Comparison of ENCODE assay signal across 23 mouse cellular contexts in the genomic region with DNA sequence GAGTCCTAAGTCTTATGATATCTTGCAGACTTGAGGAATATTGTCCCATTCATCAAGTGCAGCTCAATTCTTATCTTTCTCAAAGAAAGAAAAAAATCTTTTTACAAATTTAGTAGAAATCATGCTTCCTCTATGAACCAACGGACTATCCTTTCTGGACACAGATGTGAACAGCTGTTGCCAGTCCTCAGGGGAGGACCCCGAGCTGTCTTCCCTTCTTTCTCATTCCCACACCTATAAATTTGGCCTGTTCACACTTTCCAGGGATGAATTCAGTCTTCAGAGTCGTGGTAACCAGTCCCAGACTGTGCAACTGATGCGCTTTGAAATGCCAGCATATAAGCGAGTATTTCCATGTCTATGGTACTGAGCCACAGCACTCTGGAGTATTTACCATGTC.
A peak's percentile ranks its signal among the peaks of the same experiment; 100 is the strongest.
DNase-seq lines count a peak whose midpoint lies in the region; ATAC-seq and TF ChIP-seq lines count a peak whose summit lies in the region.
"Had no signal": no experiment of that assay in that cellular context is flagged by ENCODE, and none has a peak within 500 bp of the region (broad histone marks: within the 10 kb centered on the region; RNA-seq: fewer than 3 reads in every experiment).

No protein-coding gene starts in this region.

- no peak for TF ChIP-seq CTCF in lung, embryonic 14.5 days (IDR thresholded peaks at IDR 0.05; ENCODE audit: low read depth)

- H3K4me2 ChIP-seq in heart, embryonic 12.5 days, result no peak overlapping the region
- H3K4me2 ChIP-seq in kidney, embryonic 16.5 days (replicated peaks; ENCODE audit: low read depth, low read length), result no peak overlapping the region
- no peak overlapping the region for H3K4me2 ChIP-seq in lung, embryonic 14.5 days
- H3K4me2 ChIP-seq: embryonic facial prominence, embryonic 15.5 days; hindbrain, embryonic 14.5 days had no signal

- DNase-seq in gastrocnemius, postnatal 14 days, result peak; percentile 10
- DNase-seq in gastrocnemius, adult 8-10 months (ENCODE audit: low spot score in 2 of 2), result no peak
- DNase-seq in heart, postnatal 14 days, result peak; percentile 35 to 51
- DNase-seq in kidney, adult 11 months, result no peak
- DNase-seq in lung, embryonic 14.5 days, result peak; percentile 34
- DNase-seq in lung, postnatal 10 days, result no peak
- DNase-seq: adrenal gland, adult 8-10 months; adrenal gland, postnatal 36 days; B cell, adult 2 months; cerebellum, adult 2 months; cerebellum, postnatal 14 days; embryo, embryonic 11 days; gastrocnemius, adult 2 months had no signal

- H3K27me3 ChIP-seq in heart, embryonic 12.5 days (replicated peaks), result no peaks in the 10 kb centered on the region
- no peaks in the 10 kb centered on the region for H3K27me3 ChIP-seq in kidney, embryonic 16.5 days (ENCODE audit: insufficient read depth, low read length)
- H3K27me3 ChIP-seq in lung, embryonic 14.5 days (ENCODE audit: insufficient read depth, low read length), result no peaks in the 10 kb centered on the region
- H3K27me3 ChIP-seq: embryonic facial prominence, embryonic 15.5 days had no signal

- intact Hi-C loops in gastrocnemius, postnatal 14 days (cut with DNase I; ENCODE audit: low total_unique reads), result no loop called here
- intact Hi-C loops in heart, postnatal 14 days (cut with DNase I), result loop anchor here (5.0 kb wide), 1 partner anchor 1858 kb away; no protein-coding TSS in a partner anchor

- H3K27ac ChIP-seq in heart, embryonic 12.5 days (ENCODE audit: poor library complexity, severe bottlenecking), result no peak overlapping the region
- no peak overlapping the region for H3K27ac ChIP-seq in kidney, embryonic 16.5 days (ENCODE audit: low read length)
- H3K27ac ChIP-seq in lung, embryonic 14.5 days (ENCODE audit: low read depth), result no peak overlapping the region
- H3K27ac ChIP-seq: embryonic facial prominence, embryonic 15.5 days; forebrain, embryonic 10.5 days; gastrocnemius, adult 2 months; hindbrain, embryonic 10.5 days; hindbrain, embryonic 14.5 days had no signal

- H3K9me3 ChIP-seq in heart, embryonic 12.5 days (replicated peaks), result no peaks in the 10 kb centered on the region
- H3K9me3 ChIP-seq in kidney, embryonic 16.5 days (ENCODE audit: low read length), result no peaks in the 10 kb centered on the region
- no peaks in the 10 kb centered on the region; the same call in 1 of the 2 replicates for H3K9me3 ChIP-seq in lung, embryonic 14.5 days (ENCODE audit: low read depth, low read length)
- H3K9me3 ChIP-seq: embryonic facial prominence, embryonic 15.5 days; forebrain, embryonic 10.5 days; hindbrain, embryonic 10.5 days had no signal

- no peaks in the 10 kb centered on the region for H3K4me1 ChIP-seq in heart, embryonic 12.5 days (replicated peaks)
- no peaks in the 10 kb centered on the region for H3K4me1 ChIP-seq in kidney, embryonic 16.5 days (ENCODE audit: insufficient read depth, low read length)
- H3K4me1 ChIP-seq in lung, embryonic 14.5 days (ENCODE audit: insufficient read depth), result no peaks in the 10 kb centered on the region
- H3K4me1 ChIP-seq: embryonic facial prominence, embryonic 15.5 days; forebrain, embryonic 10.5 days; hindbrain, embryonic 10.5 days had no signal

- no peaks in the 10 kb centered on the region for H3K36me3 ChIP-seq in heart, embryonic 12.5 days
- H3K36me3 ChIP-seq in kidney, embryonic 16.5 days (ENCODE audit: insufficient read depth, low read length), result no peaks in the 10 kb centered on the region
- H3K36me3 ChIP-seq in lung, embryonic 14.5 days (ENCODE audit: insufficient read depth), result no peaks in the 10 kb centered on the region
- H3K36me3 ChIP-seq: embryonic facial prominence, embryonic 15.5 days; forebrain, embryonic 10.5 days; G1E; hindbrain, embryonic 10.5 days had no signal

- 67% methylated on average over 5 of the region's 5 CpGs for WGBS in heart, embryonic 12.5 days
- WGBS in kidney, embryonic 16.5 days, result 61% methylated on average over 5 of the region's 5 CpGs
- 58% methylated on average over 5 of the region's 5 CpGs for WGBS in lung, embryonic 14.5 days

- no peak overlapping the region for H3K4me3 ChIP-seq in heart, embryonic 12.5 days
- H3K4me3 ChIP-seq in kidney, embryonic 16.5 days (ENCODE audit: low read length), result no peak overlapping the region
- no peak overlapping the region for H3K4me3 ChIP-seq in lung, embryonic 14.5 days (ENCODE audit: low read depth, low read length)
- H3K4me3 ChIP-seq: embryonic facial prominence, embryonic 15.5 days; erythroblast, embryonic 14.5 days; forebrain, embryonic 10.5 days; gastrocnemius, adult 2 months; hindbrain, embryonic 10.5 days had no signal

- no peak for ATAC-seq in heart, embryonic 12.5 days (ENCODE audit: insufficient number of reproducible peaks, low FRiP score)
- peak; percentile 59 for ATAC-seq in kidney, embryonic 16.5 days (ENCODE audit: low FRiP score, low TSS enrichment)
- no peak; the same call in 1 of the 2 replicates for ATAC-seq in lung, embryonic 14.5 days (ENCODE audit: insufficient read depth)
- ATAC-seq: CD4-positive, CD25-positive, alpha-beta regulatory T cell, adult 4 months; forebrain, embryonic 14.5 days had no signal

- H3K9ac ChIP-seq in heart, embryonic 12.5 days, result no peak overlapping the region
- H3K9ac ChIP-seq in kidney, embryonic 16.5 days (replicated peaks; ENCODE audit: low read length), result no peak overlapping the region
- H3K9ac ChIP-seq in lung, embryonic 14.5 days, result no peak overlapping the region
- H3K9ac ChIP-seq: embryonic facial prominence, embryonic 15.5 days; hindbrain, embryonic 14.5 days had no signal

Comparison
In these comparisons a context has a peak if more than half of its experiments do, and no peak if none do; other contexts are left out.
1. DNase-seq: peak in gastrocnemius, postnatal 14 days (single experiment), heart, postnatal 14 days (2 of 2) and lung, embryonic 14.5 days (single experiment); none in gastrocnemius, adult 8-10 months (0 of 2), kidney, adult 11 months (single experiment) and lung, postnatal 10 days (single experiment).